Mouse (Mus musculus) spleen, adult 2 months (tissue): Measurements from ENCODE around the gene Eps8l2. TPM values are rescaled to one million over a fixed set of nuclear protein-coding genes. Genes with fewer than 3 reads are reported as not detected.

Experiments
- DNase-seq, 2 experiments: peaks; one replicate each; pipeline versions ENCODE4 v3.0.0 to v3.0.0-alpha.2; 2012 to 2021; ENCODE audit warnings: low spot score in 2 of 2, low read depth in 1 of 2
- H3K27ac ChIP-seq: fragments of 200-500 bp; 2 replicates; pipeline ENCODE4 v1.5.1; 2012; ENCODE audit warnings: low read length, inconsistent platforms; ENCODE audit not compliant: insufficient read depth
- H3K27me3 ChIP-seq: fragments of 200-500 bp; 2 replicates; pipeline ENCODE4 v1.6.1; 2012; ENCODE audit warnings: mild to moderate bottlenecking, moderate library complexity, low read length, inconsistent platforms; ENCODE audit not compliant: control insufficient read depth, insufficient read depth
- H3K36me3 ChIP-seq: fragments of 200-500 bp; 2 replicates; pipeline ENCODE4 v1.6.1; 2012; ENCODE audit warnings: mild to moderate bottlenecking, low read length, inconsistent platforms; ENCODE audit not compliant: control insufficient read depth, insufficient read depth
- H3K4me1 ChIP-seq: fragments of 200-500 bp; 2 replicates; pipeline ENCODE4 v1.6.1; 2011; ENCODE audit warnings: inconsistent platforms; ENCODE audit not compliant: control insufficient read depth, insufficient read depth, insufficient read length
- H3K4me3 ChIP-seq: fragments of 200-500 bp; 2 replicates; pipeline ENCODE4 v1.5.1; 2011; ENCODE audit warnings: mild to moderate bottlenecking, inconsistent platforms; ENCODE audit not compliant: insufficient read depth, insufficient read length; ENCODE audit errors: extremely low read depth
- CTCF ChIP-seq: fragments of 200-500 bp; IDR thresholded peaks from 2 replicates; pipeline ENCODE4 v1.5.1; 2011; ENCODE audit warnings: mild to moderate bottlenecking, inconsistent platforms; ENCODE audit not compliant: insufficient read depth, insufficient read length, insufficient replicate concordance; ENCODE audit errors: extremely low read depth
- POLR2A ChIP-seq: fragments of 200-500 bp; IDR thresholded peaks from 2 replicates; pipeline ENCODE4 v1.6.1; 2011; ENCODE audit warnings: low read depth, low read length, inconsistent platforms
- WGBS: fragments of 180-500 bp; shearing (Covaris S2); methylation state at CpG from one replicate; pipeline ENCODE4 v1.1.7; 2018; 5-methylcytosine and 5-hydroxymethylcytosine counted together
- polyA plus RNA-seq: library from polyadenylated mRNA; depleted of rRNA; stranded (reverse); fragments of >200 nt; gene quantifications from 2 replicates; pipeline ENCODE4 v1.2.3, GENCODE M21; 2012; rRNA removed

The Eps8l2 gene
- 2.5 TPM in 2 replicates for polyA plus RNA-seq

DNA sequence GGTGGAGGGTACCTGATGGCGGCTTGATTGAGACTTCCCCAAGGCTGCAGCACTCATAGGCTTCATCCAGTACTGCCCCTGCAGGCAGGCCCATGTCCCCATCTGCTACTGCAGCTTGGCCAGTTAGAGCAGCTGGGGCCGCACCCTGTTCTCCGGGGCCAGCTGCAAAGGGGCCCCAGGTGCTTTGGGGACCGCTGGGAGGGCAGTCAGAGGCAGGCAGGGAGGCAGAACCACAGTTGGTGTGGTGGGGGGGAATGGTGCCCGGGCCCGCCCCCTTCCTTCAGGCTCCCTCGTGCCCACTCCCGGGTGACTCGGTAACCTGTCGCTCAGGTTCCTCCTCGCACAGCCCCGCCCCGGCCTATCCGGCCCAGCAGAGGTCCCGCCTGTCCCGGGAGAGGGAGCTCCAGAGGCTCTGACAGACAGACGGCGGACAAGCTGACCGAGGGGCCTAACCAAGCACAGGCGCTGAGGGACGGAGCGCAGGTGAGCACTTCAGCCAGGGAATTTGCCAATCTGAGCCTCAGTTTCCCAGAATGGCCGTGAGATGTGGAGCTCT, at the start of gene Eps8l2:
Gene Eps8l2 (plus strand): TSS at position 305 of the 556 bp plus-strand sequence.
- H3K4me3 ChIP-seq: no peak within 1 kb of the TSS
- TF ChIP-seq POLR2A (no peak), CTCF (no peak)
- H3K27me3 ChIP-seq: no peaks in the 10 kb centered on the region
- 16% methylated on average over 23 of the region's 23 CpGs for WGBS
- peak in 1 of 2 experiments; percentile 33 for DNase-seq
- peaks cover 14% of the 10 kb centered on the region; the same call in 1 of the 2 replicates for H3K4me1 ChIP-seq
- peaks cover 5% of the 10 kb centered on the region for H3K36me3 ChIP-seq
- no peak within 1 kb of the TSS for H3K27ac ChIP-seq

- no peaks in the 10 kb centered on the region for H3K36me3 ChIP-seq
- TF ChIP-seq POLR2A: no peak
- no peak for TF ChIP-seq CTCF
- DNase-seq: no peak
- H3K27ac ChIP-seq: no peak within 1 kb of the TSS
- H3K4me3 ChIP-seq: no peak within 1 kb of the TSS
- peaks cover 22% of the 10 kb centered on the region for H3K27me3 ChIP-seq
- H3K4me1 ChIP-seq: peaks cover 13% of the 10 kb centered on the region
- WGBS: 7% methylated on average over 45 of the region's 46 CpGs
Observed at GRCm38 (mm10) chr7:141291921-141292582, 46.6 kb upstream of the Eps8l2 start, which contains the start of gene Drd4. TSS of gene Drd4 (plus strand) at chr7:141292006.

- Histone ChIP-seq H3K36me3 (peaks cover 1% of the 10 kb centered on the region; the same call in 1 of the 2 replicates), H3K27ac (no peak overlapping the region), H3K27me3 (peaks cover 22% of the 10 kb centered on the region), H3K4me1 (peaks cover 13% of the 10 kb centered on the region), H3K4me3 (no peak overlapping the region)
- no peak for DNase-seq
- 63% methylated on average over 15 of the region's 15 CpGs for WGBS
- TF ChIP-seq POLR2A: no peak
- TF ChIP-seq CTCF: no peak
Observed at GRCm38 (mm10) chr7:141292583-141293388, 45.9 kb upstream of the Eps8l2 start.

GRCm38 (mm10) chr7:141293852-141294471, 44.7 kb upstream of the Eps8l2 start:
- DNase-seq: no peak
- peak overlapping the region; percentile 15; the same call in 1 of the 2 replicates for H3K4me3 ChIP-seq
- TF ChIP-seq CTCF: no peak
- TF ChIP-seq POLR2A: no peak
- peaks cover 1% of the 10 kb centered on the region; the same call in 1 of the 2 replicates for H3K36me3 ChIP-seq
- H3K4me1 ChIP-seq: peaks cover 13% of the 10 kb centered on the region
- WGBS: under 1% methylated on average over 52 of the region's 53 CpGs
- H3K27ac ChIP-seq: no peak overlapping the region
- H3K27me3 ChIP-seq: peaks cover 22% of the 10 kb centered on the region

GRCm38 (mm10) chr7:141294479-141294878, 44.2 kb upstream of the Eps8l2 start:
- WGBS: 6% methylated on average over 22 of the region's 22 CpGs
- peaks cover 22% of the 10 kb centered on the region for H3K27me3 ChIP-seq
- no peak for DNase-seq

GRCm38 (mm10) chr7:141297926-141298650, 40.6 kb upstream of the Eps8l2 start:
- Histone ChIP-seq H3K36me3 (peaks cover 7% of the 10 kb centered on the region), H3K27me3 (peaks cover 11% of the 10 kb centered on the region), H3K4me3 (no peak overlapping the region), H3K4me1 (peaks cover 10% of the 10 kb centered on the region), H3K27ac (no peak overlapping the region)
- WGBS: 84% methylated on average over 3 of the region's 3 CpGs
- DNase-seq: no peak
- TF ChIP-seq POLR2A (no peak), CTCF (no peak)

More at GRCm38 (mm10) chr7:141294479-141294878, 44.2 kb upstream of the Eps8l2 start:
- TF ChIP-seq CTCF (no peak), POLR2A (no peak)
- H3K4me1 ChIP-seq: peaks cover 13% of the 10 kb centered on the region
- H3K27ac ChIP-seq: no peak overlapping the region
- H3K36me3 ChIP-seq: peaks cover 1% of the 10 kb centered on the region; the same call in 1 of the 2 replicates
- peak overlapping the region; percentile 15; the same call in 1 of the 2 replicates for H3K4me3 ChIP-seq
